1 mouse cellular context compared by ENCODE assay signal in the genomic region with DNA sequence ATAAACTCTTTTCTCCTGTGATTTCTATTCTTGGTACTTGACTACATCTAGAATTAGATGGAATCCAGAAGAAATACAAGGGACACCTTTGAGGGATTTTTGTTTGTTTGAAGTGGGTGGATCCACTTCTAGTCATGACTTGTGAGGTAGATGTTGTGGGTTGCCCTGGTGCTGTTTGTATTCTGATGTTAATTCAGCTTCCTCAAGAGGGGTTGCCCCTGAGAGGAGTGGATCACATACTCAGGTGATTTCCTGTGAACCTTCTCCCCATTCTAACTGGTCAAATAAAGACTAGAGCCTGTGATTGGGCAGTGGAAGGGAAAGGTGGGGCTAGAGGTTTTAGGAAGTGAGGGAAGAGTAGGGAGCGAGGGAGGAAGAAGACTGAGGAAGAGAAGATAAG.
TF ChIP-seq lines count a peak whose summit lies in the region.

No protein-coding gene starts in this region.

TF ChIP-seq in MEL, 35 proteins besides CTCF, POLR2A, EP300 and RAD21:
- TF ChIP-seq MAFK (IDR thresholded peaks at IDR 0.05; ENCODE audit: borderline replicate concordance, low read depth, low read length) (no peak), MAZ (IDR thresholded peaks at IDR 0.05; ENCODE audit: low read depth, low read length) (no peak), MYC (IDR thresholded peaks at IDR 0.05; ENCODE audit: low read depth, low read length) (no peak), E2F4 (IDR thresholded peaks at IDR 0.05; ENCODE audit: borderline replicate concordance, low read depth, low read length) (no peak), TBP (IDR thresholded peaks at IDR 0.05; ENCODE audit: low read depth, low read length) (no peak), ELF1 (IDR thresholded peaks at IDR 0.05; ENCODE audit: low read depth, low read length) (no peak), CHD2 (IDR thresholded peaks at IDR 0.05; ENCODE audit: low read length) (no peak), MXI1 (IDR thresholded peaks at IDR 0.05; ENCODE audit: low read depth, low read length) (no peak), GABPA (IDR thresholded peaks at IDR 0.05; ENCODE audit: low read depth, low read length) (no peak), POLR2AphosphoS5 (IDR thresholded peaks at IDR 0.05; ENCODE audit: borderline replicate concordance, low read depth, low read length) (no peak), NELFE (IDR thresholded peaks at IDR 0.05; ENCODE audit: low read depth, low read length) (no peak), NRF1 (IDR thresholded peaks at IDR 0.05; ENCODE audit: insufficient read depth, low read depth, low read length, poor library complexity, severe bottlenecking) (no peak), CHD1 (IDR thresholded peaks at IDR 0.05; ENCODE audit: low read depth, low read length) (no peak), ZNF384 (IDR thresholded peaks at IDR 0.05; ENCODE audit: low read depth, low read length) (no peak), JUND (IDR thresholded peaks at IDR 0.05; ENCODE audit: low read depth, low read length) (no peak), ETS1 (IDR thresholded peaks at IDR 0.05; ENCODE audit: low read depth, low read length) (no peak), HCFC1 (IDR thresholded peaks at IDR 0.05; ENCODE audit: low read depth, low read length) (no peak), ZC3H11A (IDR thresholded peaks at IDR 0.05; ENCODE audit: low read depth, low read length) (no peak), MEF2A (IDR thresholded peaks at IDR 0.05; ENCODE audit: extremely low read depth, insufficient replicate concordance, low read depth, low read length, poor library complexity, severe bottlenecking) (no peak), SMC3 (IDR thresholded peaks at IDR 0.05; ENCODE audit: low read depth, low read length) (no peak)
TF ChIP-seq in MEL: peak in this region for 0.
